Mouse (Mus musculus) testis, adult 2 months (tissue): ENCODE data around the gene Phactr3.

Experiments
- CTCF ChIP-seq: fragments of 200-500 bp; IDR thresholded peaks from 2 replicates; pipeline ENCODE4 v1.5.1; 2012; ENCODE audit warnings: low read depth, mild to moderate bottlenecking, inconsistent platforms, low read length, moderate library complexity; ENCODE audit not compliant: control insufficient read depth, insufficient read depth, insufficient replicate concordance
- POLR2A ChIP-seq: fragments of 200-500 bp; IDR thresholded peaks from 2 replicates; pipeline ENCODE4 v1.6.1; 2012; ENCODE audit warnings: low read depth, mild to moderate bottlenecking, inconsistent platforms, low read length, moderate library complexity; ENCODE audit not compliant: control insufficient read depth

GRCm38 (mm10) chr2:178304669-178305068, 185.9 kb downstream of the Phactr3 start:
- TF ChIP-seq POLR2A (no peak), CTCF (no peak)
